Mouse (Mus musculus) left cerebral cortex, adult 2 months (tissue): ENCODE data around the gene Fads3. TPM values are rescaled to one million over a fixed set of nuclear protein-coding genes. Genes with fewer than 3 reads are reported as not detected.
A peak's percentile ranks its signal among the peaks of the same experiment; 100 is the strongest.

ENCODE experiments used
- DNase-seq, 2 experiments: peaks; one replicate each; pipeline ENCODE4 v3.0.0; 2021 to 2022; ENCODE audit warnings: low spot score in 2 of 2, mixed read lengths in 1 of 2; ENCODE audit errors: extremely low spot score in 1 of 2
- H3K27ac ChIP-seq: fragments of 200-600 bp; 2 replicates; pipeline ENCODE4 v1.8.1; 2022
- H3K4me3 ChIP-seq: fragments of 200-600 bp; 2 replicates; pipeline ENCODE4 v1.8.1; 2022
- CTCF ChIP-seq: fragments of 200-600 bp; IDR thresholded peaks from 2 replicates; pipeline ENCODE4 v1.8.1; 2022; ENCODE audit warnings: antibody characterized with exemption, mild to moderate bottlenecking, moderate library complexity
- intact Hi-C: fragments of 180-260 bp; cut with DNase I; formaldehyde crosslinking; loops from one replicate; pipeline ENCODE4 v1.15.1; 2025
- total RNA-seq, 2 experiments: library from RNA; stranded (reverse); gene quantifications; 2 replicates each; pipeline ENCODE4 v1.2.3; 2021

Gene Fads3
- total RNA-seq, 2 experiments from 2014 or later = 26.6 to 28.1 TPM

DNA sequence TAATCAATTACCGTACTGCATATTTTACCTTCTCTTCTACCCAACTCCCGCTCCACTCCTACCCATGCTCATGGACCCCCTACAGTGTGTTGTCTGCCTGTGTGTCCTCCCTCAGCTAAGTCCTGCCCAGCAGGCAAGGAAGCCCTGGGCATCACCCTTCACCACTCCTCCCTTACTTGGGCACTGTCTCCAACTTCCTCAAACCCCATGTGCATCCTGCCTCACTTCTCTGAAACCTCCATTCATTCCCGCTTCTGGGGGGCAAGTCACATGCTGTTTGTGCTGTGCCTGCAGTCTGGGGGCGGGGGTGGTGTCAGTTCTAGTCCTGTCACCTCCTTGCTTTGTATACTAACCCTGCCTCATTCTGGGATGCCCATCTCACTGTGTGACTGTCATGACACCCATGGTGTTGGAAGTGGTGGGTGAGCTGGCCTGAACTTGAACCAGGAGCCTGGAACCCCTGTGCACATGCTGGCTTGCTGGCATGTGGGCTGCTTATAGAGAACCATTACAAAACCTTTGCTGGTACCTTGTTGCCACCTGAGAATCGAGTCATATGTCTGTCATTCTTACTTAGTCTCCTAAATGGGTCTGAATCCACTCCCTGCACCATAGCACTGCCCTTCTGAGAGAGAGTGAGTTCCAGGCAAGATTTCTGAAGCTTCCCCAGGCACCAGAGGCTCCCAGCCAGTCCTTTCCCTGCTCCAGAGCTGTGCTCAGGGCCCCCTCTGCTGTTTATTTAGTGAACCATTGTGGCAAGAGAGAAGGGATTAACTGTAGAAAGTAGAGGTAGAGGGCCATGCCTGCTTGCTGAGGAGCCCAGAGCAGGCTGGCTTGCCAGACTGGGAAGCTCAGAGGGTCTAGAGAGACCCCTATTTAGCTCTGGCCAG lies 18.7 kb upstream of the Fads3 start:
- TF ChIP-seq CTCF = peak; percentile 73
- H3K27ac ChIP-seq = no peak overlapping the region
- no peak overlapping the region for H3K4me3 ChIP-seq
- intact Hi-C loops = loop anchor here (2.0 kb wide), 1 partner anchor 22 kb away; the partner anchor contains the start of genes Best1 and Rab3il1
- DNase-seq = peak in 1 of 2 experiments; percentile 42

DNA sequence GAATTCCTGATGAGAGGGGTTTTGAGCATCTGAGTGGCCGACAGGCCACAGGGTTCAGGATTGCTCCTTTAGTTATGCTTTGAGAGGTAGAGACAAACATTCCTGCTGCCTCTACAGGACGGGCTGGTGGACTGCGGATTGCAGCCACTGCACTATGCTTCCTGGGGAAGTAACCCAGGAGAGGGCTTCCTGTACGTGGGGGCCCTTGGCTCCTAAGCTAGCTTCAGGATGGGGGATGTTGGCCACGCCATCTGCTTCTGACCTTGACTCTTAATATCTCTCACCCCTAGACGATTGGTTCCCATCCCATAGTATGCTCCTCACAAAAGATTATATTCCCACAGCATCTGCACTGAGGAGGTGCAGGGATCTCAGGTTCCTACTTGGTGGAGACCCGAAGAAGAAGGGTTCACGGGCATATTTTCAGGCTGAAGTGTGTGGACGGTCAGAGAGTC lies 18.0 kb upstream of the Fads3 start:
- intact Hi-C loops = loop anchor here (2.0 kb wide), 1 partner anchor 23 kb away; the partner anchor contains the start of genes Best1 and Rab3il1

DNA sequence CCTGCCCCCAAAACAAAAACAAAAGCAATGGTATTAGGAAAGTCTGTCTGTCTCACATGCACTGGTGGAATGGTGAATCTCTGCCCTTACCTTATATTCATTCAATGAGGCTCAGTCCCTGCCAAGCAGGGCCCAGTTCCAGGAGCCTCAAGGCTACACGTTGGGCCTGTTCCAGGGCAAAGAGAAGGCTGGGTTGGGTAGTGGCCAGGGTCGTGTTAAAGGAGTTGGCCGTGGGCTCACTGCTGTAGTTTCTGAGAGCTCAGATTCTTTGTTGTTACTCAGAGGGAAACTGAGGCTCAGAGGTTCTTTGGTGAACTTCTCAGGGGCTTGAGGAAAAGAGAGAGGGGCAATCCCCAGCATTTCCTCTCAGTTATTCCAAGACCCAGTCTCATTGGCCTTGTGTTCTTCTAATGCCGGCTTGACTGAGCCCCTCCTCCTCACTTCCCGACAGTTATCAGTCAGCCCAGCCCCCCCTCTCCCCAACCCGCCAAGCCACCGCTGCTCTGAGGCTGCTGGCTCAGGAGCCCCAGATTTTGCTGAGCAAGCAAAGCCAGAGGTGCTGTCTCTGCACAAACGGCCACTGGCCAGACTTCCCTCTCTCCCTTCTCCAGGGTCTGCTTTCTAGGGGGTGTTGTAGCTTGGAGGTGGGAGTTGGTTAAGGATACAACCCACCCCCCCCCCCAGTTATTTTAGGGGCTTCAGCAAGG lies 16.0 kb upstream of the Fads3 start:
- peak; percentile 17 to 49 for DNase-seq
- intact Hi-C loops = no loop called here
- TF ChIP-seq CTCF = no peak
- no peak overlapping the region for H3K4me3 ChIP-seq
- H3K27ac ChIP-seq = no peak overlapping the region

More for the DNA sequence above, 18.0 kb upstream of the Fads3 start:
- Histone ChIP-seq H3K27ac (no peak overlapping the region), H3K4me3 (no peak overlapping the region)
- TF ChIP-seq CTCF = no peak
- DNase-seq = no peak

DNA sequence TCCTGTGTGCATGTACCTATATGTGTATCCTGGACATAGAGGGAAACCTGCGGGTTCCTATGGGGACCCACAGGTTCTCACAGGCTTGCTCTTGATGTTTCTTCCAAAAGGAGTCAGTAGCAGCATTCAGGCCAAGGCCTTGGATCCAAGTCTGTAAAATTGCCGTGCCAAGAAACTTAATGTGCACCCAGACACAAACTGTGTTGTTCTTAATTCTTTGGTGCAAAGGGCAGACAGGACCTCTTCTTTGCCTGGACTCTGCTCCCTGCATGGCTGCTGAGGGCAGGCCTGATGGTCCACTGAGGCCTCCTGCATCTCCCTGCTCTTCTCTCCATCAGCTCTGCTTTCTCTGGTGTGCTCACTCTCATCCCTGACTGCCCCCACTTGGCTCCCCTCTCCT lies 11.6 kb upstream of the Fads3 start:
- TF ChIP-seq CTCF = no peak
- no peak for DNase-seq
- no peak overlapping the region for H3K4me3 ChIP-seq
- intact Hi-C loops = loop anchor here (10.0 kb wide), 1 partner anchor 795 kb away; no protein-coding TSS in a partner anchor
- H3K27ac ChIP-seq = no peak overlapping the region

DNA sequence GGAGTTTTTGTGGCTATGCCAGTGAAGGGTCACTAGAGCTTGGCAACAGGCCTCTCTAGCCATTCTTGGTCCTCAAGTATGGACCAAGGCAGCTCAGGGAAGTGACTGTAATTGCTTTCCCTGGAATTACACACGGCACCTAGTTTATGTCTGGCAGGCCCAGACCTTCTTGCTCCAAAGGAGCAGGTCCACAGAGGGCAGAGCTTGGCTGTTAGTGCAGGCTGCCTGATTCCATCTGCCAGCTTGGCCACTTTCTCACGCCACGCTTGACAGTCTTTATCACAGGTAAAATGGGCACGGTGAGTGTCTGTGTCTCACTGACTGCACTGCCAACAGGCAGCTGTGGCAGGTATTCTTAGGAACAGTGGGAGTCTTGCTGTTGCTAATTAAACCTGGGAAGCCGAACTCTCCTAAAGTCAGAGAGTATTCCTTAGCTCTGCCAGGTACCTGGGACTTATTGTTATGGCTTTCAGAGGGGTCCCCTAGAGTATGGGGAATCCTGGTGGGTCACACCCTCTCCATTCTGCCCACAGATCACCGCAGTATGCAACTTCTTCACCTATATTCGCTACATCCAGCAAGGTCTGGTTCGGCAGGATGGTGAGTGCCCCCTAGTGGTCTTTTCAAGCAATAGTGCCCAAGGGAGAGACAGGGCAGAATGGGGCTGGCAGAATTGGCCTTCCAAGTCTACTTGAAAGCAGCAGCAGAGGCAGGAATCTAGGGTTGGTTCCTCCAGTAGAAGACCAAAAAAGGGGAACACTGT lies 8.0 kb upstream of the Fads3 start:
- DNase-seq = peak; percentile 52 to 57
- H3K27ac ChIP-seq = no peak overlapping the region
- peak; percentile 94 for TF ChIP-seq CTCF
- H3K4me3 ChIP-seq = no peak overlapping the region
- intact Hi-C loops = loop anchor here (1.0 to 10.0 kb wide), 2 partner anchors 33 to 799 kb away; no protein-coding TSS in a partner anchor

DNA sequence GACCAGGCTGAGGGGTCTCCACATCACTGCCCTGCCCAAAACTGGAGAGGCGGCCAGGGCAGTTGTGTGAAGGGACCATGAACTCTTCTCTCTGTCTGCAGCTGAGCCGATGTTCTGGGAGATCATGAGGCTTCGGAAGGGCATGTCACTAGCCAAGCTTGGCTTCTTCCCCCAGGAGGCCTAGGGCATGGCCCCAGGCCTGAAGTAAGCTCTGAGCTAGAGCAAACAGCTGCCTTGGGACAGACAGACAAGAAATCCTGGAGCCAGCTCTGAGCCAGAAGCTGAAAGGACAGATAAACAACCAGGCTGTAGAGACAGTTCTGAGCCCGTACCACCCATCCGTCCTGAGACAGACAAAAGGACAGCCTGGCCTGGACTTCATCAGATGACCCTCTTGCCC lies 7.0 kb upstream of the Fads3 start:
- intact Hi-C loops = loop anchor here (2.0 to 10.0 kb wide), 2 partner anchors 120 to 800 kb away; no protein-coding TSS in a partner anchor
- no peak overlapping the region for H3K27ac ChIP-seq
- H3K4me3 ChIP-seq = no peak overlapping the region
- DNase-seq = no peak
- TF ChIP-seq CTCF = no peak

DNA sequence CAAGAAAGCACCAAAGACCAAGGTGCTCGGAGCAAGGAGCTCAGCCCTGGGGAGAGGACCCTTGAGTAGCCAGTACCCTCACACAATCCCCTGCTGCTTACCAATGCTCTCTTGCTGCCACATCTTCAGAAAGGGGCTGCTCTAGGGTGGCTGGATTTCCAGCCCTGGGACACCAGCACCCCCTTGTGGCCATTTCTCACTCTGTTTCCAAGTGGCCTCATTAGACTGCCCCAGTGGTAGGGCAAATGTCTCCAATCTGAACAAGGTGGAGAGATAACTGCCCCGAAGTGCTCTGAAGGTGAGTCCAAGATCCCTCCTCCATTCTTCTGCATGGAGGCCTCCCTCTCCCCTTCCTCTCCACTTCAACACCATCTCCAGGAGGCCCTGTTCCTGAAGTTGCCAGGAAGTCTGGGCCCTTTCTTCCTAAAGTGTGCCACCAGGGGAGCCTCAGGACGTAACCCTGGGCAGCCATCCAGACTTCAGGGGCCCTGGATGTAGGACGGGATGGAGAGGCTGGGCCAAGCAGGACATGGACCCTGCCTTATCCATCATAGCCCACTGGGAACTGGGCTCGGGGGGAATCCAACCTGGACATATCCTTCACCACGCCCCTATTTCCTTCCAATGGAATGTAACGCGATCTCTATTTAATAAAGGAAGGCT lies 6.5 kb upstream of the Fads3 start:
- TF ChIP-seq CTCF = peak; percentile 94
- no peak overlapping the region for H3K4me3 ChIP-seq
- intact Hi-C loops = loop anchor here (2.0 to 10.0 kb wide), 2 partner anchors 120 to 800 kb away; no protein-coding TSS in a partner anchor
- DNase-seq = peak; percentile 76 to 84
- H3K27ac ChIP-seq = no peak overlapping the region

DNA sequence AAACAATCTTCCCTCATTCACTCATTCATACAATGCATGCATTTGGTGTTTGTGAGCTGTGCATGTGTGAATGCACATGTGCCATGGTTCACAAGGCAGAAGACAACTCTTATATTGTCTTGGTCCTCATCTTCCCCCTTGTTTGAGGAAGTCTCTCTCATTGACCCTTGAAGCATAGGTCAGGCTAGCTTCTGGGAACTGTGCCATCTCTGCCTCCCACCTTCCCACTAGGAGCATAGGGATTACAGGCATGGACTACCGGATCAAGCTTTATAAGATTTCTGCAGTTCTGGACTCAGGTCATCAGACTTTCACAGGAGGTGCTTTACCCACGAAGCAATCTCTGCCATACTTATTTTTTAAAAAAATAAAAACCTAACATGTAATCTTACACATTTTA lies 3.8 kb upstream of the Fads3 start:
- no peak for TF ChIP-seq CTCF
- Histone ChIP-seq H3K4me3 (no peak overlapping the region), H3K27ac (no peak overlapping the region)
- intact Hi-C loops = loop anchor here (10.0 kb wide), 1 partner anchor 803 kb away; no protein-coding TSS in a partner anchor
- DNase-seq = no peak

DNA sequence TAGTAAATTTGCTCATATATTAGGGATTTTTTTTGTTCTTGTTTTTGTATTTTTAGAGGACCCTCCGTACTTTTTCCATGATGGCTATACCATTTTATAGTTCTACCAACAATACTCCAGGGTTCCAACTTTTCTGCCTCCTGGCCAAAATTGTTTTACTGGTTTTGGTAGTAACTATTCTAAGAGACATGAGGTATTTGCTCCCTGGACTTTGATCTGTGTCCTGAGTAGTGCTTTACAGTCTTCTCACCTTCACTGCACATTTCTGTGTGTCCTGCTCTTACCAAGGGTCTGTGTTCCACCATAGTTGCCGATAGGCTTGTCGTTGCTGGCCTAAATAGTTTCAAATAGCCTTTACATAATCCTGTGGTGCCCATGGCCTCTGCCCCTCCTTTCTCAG lies 3.0 kb upstream of the Fads3 start:
- no peak for DNase-seq
- H3K27ac ChIP-seq = no peak overlapping the region
- H3K4me3 ChIP-seq = no peak overlapping the region
- TF ChIP-seq CTCF = no peak
- intact Hi-C loops = loop anchor here (10.0 kb wide), 1 partner anchor 804 kb away; no protein-coding TSS in a partner anchor

DNA sequence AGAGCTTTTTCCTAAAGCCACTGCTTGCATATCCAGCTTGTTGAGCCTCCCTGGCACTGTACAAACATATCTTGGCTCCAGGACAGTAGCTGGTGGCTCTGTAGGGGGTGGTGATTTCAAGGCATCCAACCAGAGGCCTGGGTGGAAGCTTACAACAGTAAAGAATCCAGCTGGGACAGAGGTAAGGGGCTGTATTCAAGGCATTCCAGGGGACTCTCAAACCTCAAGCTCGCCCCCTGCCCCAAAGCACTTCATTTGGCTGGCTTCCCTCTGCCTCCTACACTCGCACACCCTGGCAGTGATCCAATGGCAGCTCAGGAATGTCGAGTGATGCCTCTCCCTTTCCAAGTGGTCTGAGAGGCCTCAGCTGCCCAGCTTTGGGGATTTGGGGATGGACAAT lies 2.5 kb upstream of the Fads3 start:
- no peak for DNase-seq
- intact Hi-C loops = loop anchor here (10.0 kb wide), 1 partner anchor 804 kb away; no protein-coding TSS in a partner anchor
- Histone ChIP-seq H3K4me3 (no peak overlapping the region), H3K27ac (no peak overlapping the region)
- TF ChIP-seq CTCF = no peak
